Mouse (Mus musculus) limb, embryonic 10.5 days (tissue): ENCODE data around the gene Tnfrsf23. TPM values are rescaled to one million over a fixed set of nuclear protein-coding genes. Genes with fewer than 3 reads are reported as not detected.
A peak's percentile ranks its signal among the peaks of the same experiment; 100 is the strongest.
"Not testable (repeated sequence)": the region's sequence is repeated elsewhere in the genome, so short reads cannot be mapped to it uniquely, and the experiment has no call there.

Experiments used
- DNase-seq: peaks from one replicate; pipeline ENCODE4 v3.0.0-alpha.2; 2017; ENCODE audit warnings: low spot score
- H3K27ac ChIP-seq: fragments of 300-500 bp; sonication (generic); 2 replicates; pipeline ENCODE4 v1.5.1; 2016; ENCODE audit warnings: mild to moderate bottlenecking
- H3K27me3 ChIP-seq: fragments of 300-500 bp; sonication (generic); 2 replicates; pipeline ENCODE4 v1.6.1; 2016; ENCODE audit warnings: low read depth, mild to moderate bottlenecking; ENCODE audit not compliant: poor library complexity, severe bottlenecking
- H3K36me3 ChIP-seq: fragments of 300-500 bp; sonication (generic); 2 replicates; pipeline ENCODE4 v1.6.1; 2016; ENCODE audit warnings: mild to moderate bottlenecking, moderate library complexity
- H3K4me1 ChIP-seq: fragments of 300-500 bp; sonication (generic); 2 replicates; pipeline ENCODE4 v1.6.1; 2016
- H3K4me3 ChIP-seq: fragments of 300-500 bp; sonication (generic); 2 replicates; pipeline ENCODE4 v1.5.1; 2016; ENCODE audit warnings: mild to moderate bottlenecking, moderate library complexity
- H3K9me3 ChIP-seq: fragments of 300-500 bp; sonication (generic); replicated peaks from 2 replicates; pipeline ENCODE4 v1.6.1; 2016; ENCODE audit warnings: mild to moderate bottlenecking
- WGBS: fragments of 180-500 bp; shearing (Covaris S2); methylation state at CpG from one replicate; pipeline ENCODE4 v1.1.7; 2016; 5-methylcytosine and 5-hydroxymethylcytosine counted together
- polyA plus RNA-seq: library from polyadenylated mRNA; unstranded; fragments of >200 nt; fragmentation: Nextera tagmentation; extraction: Ambion mirVana; gene quantifications from 2 replicates; pipeline ENCODE4 v1.2.1, GENCODE M21; 2016

The Tnfrsf23 gene
- polyA plus RNA-seq, 1 experiment from 2014 or later, result 0.25 TPM

DNA sequence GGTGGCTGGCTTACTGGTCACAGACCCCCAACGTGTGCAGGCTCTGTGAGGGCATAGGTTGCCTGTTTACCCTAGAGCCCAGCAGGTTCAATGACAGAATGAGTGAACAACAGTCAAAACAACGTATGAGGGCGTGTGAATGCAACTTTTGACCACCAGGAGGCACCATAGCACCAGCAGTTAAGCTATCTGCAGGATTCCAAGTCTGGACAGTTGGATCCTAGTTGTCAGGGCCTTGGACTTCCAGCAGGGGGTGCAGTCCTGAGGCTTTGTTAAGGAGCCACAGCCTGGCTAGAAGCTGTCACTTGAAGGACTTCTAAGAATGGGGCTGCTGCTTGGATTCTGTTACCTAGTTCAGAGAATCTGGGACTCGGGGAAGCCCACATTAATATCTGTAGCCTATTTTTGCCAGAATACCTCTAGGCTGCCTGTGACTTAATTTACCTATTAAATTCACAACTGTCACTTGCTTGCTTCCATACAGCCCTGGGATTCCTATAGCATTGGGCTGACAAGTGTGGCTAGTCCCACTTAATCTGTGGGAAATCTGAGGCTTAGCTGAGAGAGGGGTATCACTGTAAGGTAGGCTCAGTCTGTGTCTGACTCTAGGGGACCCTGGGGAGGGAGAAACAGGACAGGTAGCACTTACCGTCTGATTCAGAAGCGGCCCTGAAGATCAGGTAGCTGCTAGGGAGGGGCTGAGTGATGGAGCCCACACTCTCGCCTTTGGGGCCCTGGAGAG lies 21.2 kb upstream of the Tnfrsf23 start:
- 35% methylated on average over 7 of the region's 7 CpGs for WGBS
- peaks cover 32% of the 10 kb centered on the region for H3K36me3 ChIP-seq

DNA sequence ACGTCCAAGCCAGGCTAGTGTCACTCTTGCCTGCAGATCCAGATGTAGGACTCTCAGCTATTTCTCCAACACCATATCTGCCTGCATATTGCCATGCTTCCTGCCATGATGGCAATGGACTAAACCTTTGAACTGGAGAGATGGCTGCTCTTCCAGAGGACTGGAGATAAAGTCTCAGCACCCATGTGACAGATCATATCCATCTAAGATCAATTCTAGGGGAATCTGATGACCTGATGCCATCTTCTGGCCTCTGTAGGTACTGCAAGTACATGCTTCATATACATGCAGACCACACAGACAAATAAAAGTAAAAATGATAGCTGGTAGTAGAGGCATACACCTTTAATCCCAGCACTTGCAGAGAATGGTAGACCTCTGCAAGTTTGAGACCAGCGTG lies 10.5 kb upstream of the Tnfrsf23 start:
- Histone ChIP-seq H3K4me3 (no peak overlapping the region), H3K36me3 (peaks cover 49% of the 10 kb centered on the region), H3K4me1 (no peaks in the 10 kb centered on the region), H3K27me3 (no peaks in the 10 kb centered on the region), H3K9me3 (no peaks in the 10 kb centered on the region), H3K27ac (no peak overlapping the region)
- no peak for DNase-seq
- 71% methylated on average over 2 of the region's 2 CpGs for WGBS

More for the DNA sequence above, 21.2 kb upstream of the Tnfrsf23 start:
- no peaks in the 10 kb centered on the region for H3K9me3 ChIP-seq
- H3K4me1 ChIP-seq, result 0 out of 2 replicates have a peak, but pooled peaks cover 5% of the 10 kb centered on the region
- H3K4me3 ChIP-seq, result no peak overlapping the region
- no peaks in the 10 kb centered on the region for H3K27me3 ChIP-seq
- 0 out of 2 replicates have a peak overlapping the region, but pooled peaks have one; percentile 11 for H3K27ac ChIP-seq
- peak; percentile 91 for DNase-seq

DNA sequence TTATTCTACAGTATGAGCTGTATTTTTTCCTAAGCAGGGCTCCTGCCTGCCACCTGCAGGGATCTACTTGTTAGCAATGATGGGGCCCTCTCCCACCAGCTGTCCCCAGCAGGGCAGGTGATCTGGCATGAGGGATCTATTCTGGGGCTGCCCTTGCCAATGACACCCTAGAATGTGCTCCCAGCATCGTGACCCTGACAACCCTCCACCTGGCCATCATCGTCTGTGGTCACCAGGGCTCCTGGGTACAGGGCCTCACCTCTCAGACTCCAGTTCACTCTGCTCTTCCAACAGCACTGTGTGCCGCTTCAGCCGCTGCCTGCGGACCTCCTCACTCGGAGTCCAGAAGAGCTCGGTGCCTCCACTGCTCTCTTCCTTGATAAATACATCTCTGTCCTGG lies 8.9 kb upstream of the Tnfrsf23 start:
- Histone ChIP-seq H3K4me1 (no peaks in the 10 kb centered on the region), H3K27me3 (no peaks in the 10 kb centered on the region), H3K9me3 (no peaks in the 10 kb centered on the region), H3K27ac (no peak overlapping the region), H3K4me3 (no peak overlapping the region), H3K36me3 (peaks cover 65% of the 10 kb centered on the region)
- no peak for DNase-seq
- 95% methylated on average over 7 of the region's 7 CpGs for WGBS

DNA sequence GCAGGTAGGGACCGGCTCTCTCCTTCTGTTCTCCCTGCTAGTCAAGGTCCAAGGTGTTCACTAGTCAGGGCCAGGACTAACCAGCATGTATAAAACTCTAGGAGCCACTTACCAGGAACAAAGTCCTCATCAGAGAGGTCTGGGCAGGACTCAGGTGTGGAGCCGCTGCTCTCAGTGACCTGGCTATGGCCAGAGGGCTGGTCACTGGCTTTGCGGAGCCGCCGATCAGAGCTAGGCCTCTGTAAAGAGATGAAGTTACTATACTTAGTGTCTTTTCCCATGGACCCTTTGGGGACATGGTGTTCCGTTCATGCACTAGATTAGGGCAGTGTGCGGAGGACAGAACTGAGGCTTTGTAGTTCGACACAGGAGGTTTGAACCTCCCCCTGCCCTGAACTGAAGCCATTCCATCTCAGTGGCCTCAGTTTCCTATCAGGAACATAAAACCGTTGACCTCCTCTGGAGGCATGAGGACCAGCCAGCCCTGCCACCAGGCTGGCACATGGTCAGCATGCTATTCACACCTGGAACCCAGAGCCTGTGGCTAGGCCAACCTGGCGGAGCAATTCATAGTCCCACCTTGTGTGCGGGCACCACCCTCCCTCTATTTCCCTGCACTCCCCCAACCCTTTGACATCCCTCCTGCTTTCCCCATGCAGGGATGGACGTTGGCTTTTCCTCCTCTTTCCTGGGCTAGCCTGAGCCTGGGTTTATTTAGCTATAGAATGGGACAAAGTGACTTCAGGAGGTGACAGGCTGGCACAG lies 7.3 kb upstream of the Tnfrsf23 start:
- H3K9me3 ChIP-seq, result no peaks in the 10 kb centered on the region
- H3K27ac ChIP-seq, result no peak overlapping the region
- H3K36me3 ChIP-seq, result peaks cover 72% of the 10 kb centered on the region
- 91% methylated on average over 12 of the region's 12 CpGs for WGBS
- H3K4me1 ChIP-seq, result no peaks in the 10 kb centered on the region
- no peak for DNase-seq
- no peak overlapping the region for H3K4me3 ChIP-seq
- no peaks in the 10 kb centered on the region for H3K27me3 ChIP-seq

DNA sequence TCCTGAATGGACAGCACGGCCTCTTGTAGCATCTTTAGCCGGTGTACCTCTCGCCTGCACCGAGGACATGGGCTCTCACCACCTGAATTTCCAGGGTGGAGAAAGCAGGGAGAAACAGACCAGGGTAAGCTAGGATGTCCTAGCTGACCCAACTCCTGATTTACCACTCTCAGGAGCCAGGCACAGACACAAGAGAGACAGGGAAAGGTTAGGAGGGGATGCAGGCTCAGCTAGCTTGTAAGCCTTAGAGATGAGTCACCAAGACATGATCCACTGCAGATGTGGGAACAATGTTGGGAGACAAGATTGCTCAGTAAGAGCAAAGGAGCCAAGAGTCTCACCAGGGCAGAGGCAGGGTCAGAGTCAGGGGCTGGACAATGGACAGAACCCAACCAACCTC lies 6.2 kb upstream of the Tnfrsf23 start:
- Histone ChIP-seq H3K27me3 (0 out of 2 replicates have a peak, but pooled peaks cover under 1% of the 10 kb centered on the region), H3K4me3 (no peak overlapping the region), H3K4me1 (no peaks in the 10 kb centered on the region), H3K36me3 (peaks cover 72% of the 10 kb centered on the region), H3K9me3 (no peaks in the 10 kb centered on the region), H3K27ac (no peak overlapping the region)
- no peak for DNase-seq
- WGBS, result 94% methylated on average over 4 of the region's 4 CpGs

DNA sequence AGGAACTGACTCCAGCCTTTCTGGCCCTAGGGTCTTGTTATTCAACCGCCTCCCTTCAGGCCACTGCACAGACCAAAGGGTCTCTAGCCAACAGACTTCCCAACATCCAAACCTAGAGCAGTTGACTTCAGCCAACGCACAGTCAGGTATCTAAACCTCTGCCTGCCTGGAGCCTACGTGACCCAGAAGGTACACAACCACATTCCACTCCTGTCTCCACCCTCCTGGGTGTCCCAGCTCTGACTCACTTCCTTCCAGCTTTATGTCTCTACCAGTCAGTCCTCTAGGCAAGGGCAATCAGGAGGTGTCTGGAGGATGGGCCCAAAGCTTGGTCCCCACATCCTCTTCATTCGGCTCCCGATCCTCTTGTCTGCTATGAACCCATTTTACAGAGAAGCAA lies 5.5 kb upstream of the Tnfrsf23 start:
- H3K27me3 ChIP-seq, result 0 out of 2 replicates have a peak, but pooled peaks cover 7% of the 10 kb centered on the region
- no peak for DNase-seq
- no peak overlapping the region for H3K27ac ChIP-seq
- 90% methylated on average over 5 of the region's 5 CpGs for WGBS
- H3K4me3 ChIP-seq, result no peak overlapping the region
- H3K4me1 ChIP-seq, result no peaks in the 10 kb centered on the region
- H3K36me3 ChIP-seq, result peaks cover 72% of the 10 kb centered on the region
- H3K9me3 ChIP-seq, result no peaks in the 10 kb centered on the region

DNA sequence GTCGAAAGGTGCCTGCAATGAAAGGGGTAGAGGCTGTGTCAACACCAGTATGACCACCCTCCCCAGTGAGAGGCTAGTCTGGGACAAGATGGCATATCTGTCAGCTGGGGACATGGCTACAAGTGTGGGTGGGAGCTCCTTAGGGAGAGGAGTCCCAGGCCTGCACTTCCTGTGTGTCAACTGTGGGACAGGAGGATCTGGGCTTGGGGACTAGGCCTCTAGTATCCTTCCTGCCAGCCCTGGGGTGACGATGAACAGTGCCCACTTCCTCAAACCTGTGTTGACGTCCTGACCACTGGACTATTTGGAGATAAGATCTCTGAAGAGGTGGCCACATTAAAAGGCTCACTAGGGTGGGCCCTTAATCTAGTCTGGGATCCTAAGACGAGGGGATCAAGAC lies 4.3 kb upstream of the Tnfrsf23 start:
- peaks cover 60% of the 10 kb centered on the region for H3K36me3 ChIP-seq
- 76% methylated on average over 4 of the region's 4 CpGs for WGBS
- H3K4me1 ChIP-seq, result peaks cover 4% of the 10 kb centered on the region; the same call in 1 of the 2 replicates
- H3K27me3 ChIP-seq, result peaks cover 15% of the 10 kb centered on the region; the same call in 1 of the 2 replicates
- DNase-seq, result no peak
- H3K4me3 ChIP-seq, result no peak overlapping the region
- no peak overlapping the region for H3K27ac ChIP-seq
- H3K9me3 ChIP-seq, result no peaks in the 10 kb centered on the region

DNA sequence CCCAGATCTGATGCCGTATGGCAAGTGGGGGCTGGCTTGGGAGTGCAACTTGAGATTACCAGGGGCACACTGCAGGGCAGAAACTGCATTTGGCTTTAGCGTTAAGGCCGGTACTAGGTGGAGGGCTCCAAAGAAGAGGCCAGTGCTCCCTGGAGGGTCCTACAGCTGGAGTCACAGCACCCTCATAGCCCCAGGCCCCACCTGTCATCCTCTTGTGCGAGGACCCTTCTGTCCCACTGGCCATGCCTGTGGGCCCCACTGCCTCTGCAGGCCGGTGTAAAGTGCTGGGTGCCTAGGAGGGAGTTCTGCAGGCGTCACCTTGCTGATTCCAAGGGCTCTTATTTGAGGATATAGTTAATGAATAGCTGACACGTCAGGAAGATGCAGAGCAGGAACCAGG lies 3.8 kb upstream of the Tnfrsf23 start:
- H3K27me3 ChIP-seq, result peaks cover 15% of the 10 kb centered on the region; the same call in 1 of the 2 replicates
- peaks cover 4% of the 10 kb centered on the region; the same call in 1 of the 2 replicates for H3K4me1 ChIP-seq
- 72% methylated on average over 7 of the region's 7 CpGs for WGBS
- no peaks in the 10 kb centered on the region for H3K9me3 ChIP-seq
- peaks cover 55% of the 10 kb centered on the region for H3K36me3 ChIP-seq
- DNase-seq, result no peak
- H3K27ac ChIP-seq, result no peak overlapping the region
- no peak overlapping the region for H3K4me3 ChIP-seq

DNA sequence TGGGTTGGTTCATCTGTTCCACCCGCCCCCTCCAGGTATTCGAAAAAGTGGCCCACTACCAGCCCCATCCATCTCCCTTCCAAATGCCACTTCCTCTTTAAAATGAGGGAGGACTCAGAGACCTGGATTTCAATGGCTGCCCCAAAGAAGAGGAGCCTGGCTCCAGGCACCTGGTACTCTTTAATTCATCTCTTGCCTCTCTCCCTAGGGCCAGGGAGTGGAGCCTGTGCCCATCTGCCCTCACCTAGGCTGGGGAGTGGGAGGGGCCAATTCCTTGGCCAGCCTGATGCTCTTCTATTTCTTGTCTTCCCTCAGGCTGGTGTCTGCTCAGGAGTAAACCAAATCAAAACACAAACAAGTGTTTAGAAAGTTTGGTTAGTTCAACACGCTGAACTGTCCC lies 1.0 kb upstream of the Tnfrsf23 start:
- H3K36me3 ChIP-seq, result peaks cover 29% of the 10 kb centered on the region
- H3K4me1 ChIP-seq, H3K4me3 ChIP-seq, H3K9me3 ChIP-seq, DNase-seq, H3K27ac ChIP-seq: not testable (repeated sequence)
- H3K27me3 ChIP-seq, result peaks cover 15% of the 10 kb centered on the region; the same call in 1 of the 2 replicates
- 86% methylated on average over 3 of the region's 3 CpGs for WGBS

DNA sequence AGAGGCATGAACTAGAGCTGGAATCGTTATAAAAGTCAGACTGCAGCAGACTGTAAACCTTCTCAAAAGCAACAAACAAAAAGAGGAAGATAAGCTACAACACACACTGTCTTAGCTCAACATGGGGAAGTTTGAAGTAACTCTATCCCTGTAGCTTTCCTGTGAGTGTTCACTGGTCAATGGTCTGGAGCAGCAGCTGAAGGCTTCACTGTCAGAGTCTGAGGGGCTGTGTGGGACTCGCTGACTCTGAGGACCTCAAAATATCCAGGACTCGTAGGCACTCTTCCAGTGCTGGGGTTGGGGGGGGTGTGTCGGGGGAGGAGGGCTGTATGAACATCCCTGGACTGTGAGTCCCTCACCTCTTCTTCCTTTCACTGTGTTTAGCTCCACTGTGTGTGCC lies 519 bp upstream of the Tnfrsf23 start:
- 55% methylated on average over 4 of the region's 4 CpGs for WGBS
- not testable (repeated sequence) for H3K4me3 ChIP-seq, H3K9me3 ChIP-seq, H3K27ac ChIP-seq, DNase-seq, H3K4me1 ChIP-seq
- Histone ChIP-seq H3K36me3 (peaks cover 24% of the 10 kb centered on the region), H3K27me3 (peaks cover 15% of the 10 kb centered on the region; the same call in 1 of the 2 replicates)

DNA sequence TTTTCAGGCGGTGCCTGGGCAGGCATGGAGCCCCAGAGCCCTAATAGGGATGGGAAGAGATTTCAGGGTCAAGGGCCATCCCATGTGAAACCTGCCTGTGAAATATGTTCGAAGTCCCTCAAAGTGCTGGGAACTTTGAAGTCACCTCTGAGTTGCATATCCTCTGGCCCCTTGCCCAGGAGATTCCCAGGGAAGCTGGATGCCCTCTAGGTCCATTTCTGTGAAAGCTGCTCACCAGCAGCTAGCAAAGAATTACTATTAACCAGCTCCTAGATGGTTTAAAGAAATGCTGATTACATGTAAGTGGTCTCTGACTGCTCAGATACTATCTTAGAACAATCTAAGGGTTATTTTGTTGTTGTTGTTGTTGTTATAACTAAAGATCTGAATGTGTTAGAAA lies 1.1 kb downstream of the Tnfrsf23 start:
- 82% methylated on average over 2 of the region's 2 CpGs for WGBS
- peaks cover 15% of the 10 kb centered on the region; the same call in 1 of the 2 replicates for H3K27me3 ChIP-seq
- not testable (repeated sequence) for H3K4me3 ChIP-seq, DNase-seq, H3K36me3 ChIP-seq, H3K4me1 ChIP-seq, H3K27ac ChIP-seq, H3K9me3 ChIP-seq

DNA sequence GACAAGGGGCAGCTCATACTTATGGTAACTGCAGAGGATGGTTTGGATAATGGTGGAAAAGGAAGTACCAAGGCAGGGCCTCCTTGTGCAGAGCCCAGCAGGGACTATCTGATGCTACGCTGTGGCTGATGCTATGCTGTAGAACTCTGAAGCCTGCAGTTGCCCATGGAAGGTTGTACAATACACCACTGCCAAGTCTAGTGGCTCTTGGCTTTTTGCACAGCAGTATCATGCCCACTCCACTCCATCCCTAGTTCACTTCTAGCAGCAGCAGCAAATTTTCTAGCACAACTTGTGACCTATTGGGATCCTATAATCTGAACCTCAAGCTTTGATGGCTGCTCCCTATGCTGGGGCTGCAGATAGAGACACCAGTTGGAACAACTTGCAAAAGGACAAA lies 4.1 kb downstream of the Tnfrsf23 start:
- H3K9me3 ChIP-seq, result no peaks in the 10 kb centered on the region
- H3K27ac ChIP-seq, result no peak overlapping the region
- H3K4me1 ChIP-seq, result peaks cover 4% of the 10 kb centered on the region; the same call in 1 of the 2 replicates
- H3K4me3 ChIP-seq, result no peak overlapping the region
- DNase-seq, result no peak
- H3K27me3 ChIP-seq, result peaks cover 11% of the 10 kb centered on the region; the same call in 1 of the 2 replicates
- WGBS, result 100% methylated on average over 1 of the region's 1 CpGs
- H3K36me3 ChIP-seq, result no peaks in the 10 kb centered on the region

DNA sequence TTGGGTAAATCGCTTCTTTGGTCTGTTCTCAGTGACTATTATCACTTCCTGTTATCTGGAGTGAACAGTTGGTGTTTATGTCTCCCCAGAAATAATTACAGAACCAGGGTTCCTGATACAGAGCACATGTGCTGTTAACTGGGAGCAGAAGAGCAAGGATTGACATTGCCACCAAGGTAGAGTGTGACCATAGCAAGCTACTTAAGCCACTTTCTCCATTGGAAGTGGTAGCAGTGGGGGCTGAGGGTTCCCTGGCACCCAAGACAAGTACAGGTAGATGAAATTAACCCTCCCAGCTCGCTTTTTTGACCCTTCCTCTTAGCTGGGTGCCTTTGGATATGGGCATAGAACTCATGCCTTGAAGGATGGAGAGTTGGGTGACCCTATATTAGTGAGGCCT lies 4.8 kb downstream of the Tnfrsf23 start:
- not testable (repeated sequence) for H3K27me3 ChIP-seq, H3K4me3 ChIP-seq, H3K36me3 ChIP-seq, H3K27ac ChIP-seq, H3K4me1 ChIP-seq, DNase-seq, H3K9me3 ChIP-seq
- WGBS, result 59% methylated on average over 2 of the region's 2 CpGs
